Mouse (Mus musculus) G1E (cell line): ENCODE results near the gene Tnnt2.

Experiments
- CTCF ChIP-seq: IDR thresholded peaks from 2 replicates; pipeline ENCODE4 v1.5.1; 2012; ENCODE audit warnings: low read depth, low read length, inconsistent platforms, mixed read lengths
- GATA1 ChIP-seq: IDR thresholded peaks from 2 replicates; pipeline ENCODE4 v1.6.1; 2012; ENCODE audit warnings: borderline replicate concordance, low read length, inconsistent platforms, mixed read lengths
- GATA2 ChIP-seq: IDR thresholded peaks from 2 replicates; pipeline ENCODE4 v1.6.1; 2012; ENCODE audit warnings: low read depth, low read length, inconsistent platforms, borderline replicate concordance
- TAL1 ChIP-seq: conservative IDR thresholded peaks from 2 replicates; pipeline ENCODE4 v1.6.1; 2012; ENCODE audit warnings: low read depth, low read length, inconsistent platforms, mixed read lengths

- TF ChIP-seq CTCF, result peak; percentile 70
- no peak for TF ChIP-seq GATA1
- TF ChIP-seq TAL1, result no peak
- TF ChIP-seq GATA2, result no peak
Measured at GRCm38 (mm10) chr1:135789815-135790214, 46.3 kb upstream of the Tnnt2 start.
